Mouse (Mus musculus): ENCODE data around the gene Morc2a. TPM values are rescaled to one million over a fixed set of nuclear protein-coding genes. Genes with fewer than 3 reads are reported as not detected.

The Morc2a gene
- polyA plus RNA-seq, 1 experiment from 2014 or later, result 33.3 TPM

DNA sequence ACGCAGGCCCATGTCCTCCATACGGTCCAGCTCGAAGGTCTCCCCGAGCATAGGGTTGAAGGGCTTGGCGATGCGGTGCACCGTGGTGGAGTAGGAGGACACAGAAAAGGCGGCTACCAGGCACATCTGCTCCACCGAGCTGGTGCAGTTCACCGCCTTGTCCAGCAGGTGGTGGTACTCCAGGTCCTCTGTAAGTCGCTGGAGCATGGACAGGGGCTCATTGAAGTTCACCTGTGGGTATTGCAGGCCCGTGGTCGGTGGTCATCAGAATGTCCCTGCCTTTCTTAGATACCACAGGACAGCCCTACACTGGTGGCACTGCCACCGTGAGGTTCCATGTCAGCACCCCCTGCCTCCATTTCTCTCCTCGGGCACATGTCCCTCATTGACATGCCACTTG is 65.5 kb downstream of the Morc2a start:
- H3K4me2 ChIP-seq, result no peak overlapping the region
- H3K9ac ChIP-seq, result no peak overlapping the region
- peaks cover 5% of the 10 kb centered on the region; the same call in 1 of the 2 replicates for H3K27me3 ChIP-seq (replicated peaks)
- H3K27ac ChIP-seq (ENCODE audit: poor library complexity, severe bottlenecking), result no peak overlapping the region
- 32% methylated on average over 15 of the region's 15 CpGs for WGBS
- H3K9me3 ChIP-seq (replicated peaks), result 0 out of 2 replicates have a peak, but pooled peaks cover 3% of the 10 kb centered on the region
- no peaks in the 10 kb centered on the region for H3K4me1 ChIP-seq (replicated peaks)
- H3K4me3 ChIP-seq, result no peak overlapping the region
- H3K36me3 ChIP-seq, result no peaks in the 10 kb centered on the region
- ATAC-seq (ENCODE audit: insufficient number of reproducible peaks, low FRiP score), result no peak

DNA sequence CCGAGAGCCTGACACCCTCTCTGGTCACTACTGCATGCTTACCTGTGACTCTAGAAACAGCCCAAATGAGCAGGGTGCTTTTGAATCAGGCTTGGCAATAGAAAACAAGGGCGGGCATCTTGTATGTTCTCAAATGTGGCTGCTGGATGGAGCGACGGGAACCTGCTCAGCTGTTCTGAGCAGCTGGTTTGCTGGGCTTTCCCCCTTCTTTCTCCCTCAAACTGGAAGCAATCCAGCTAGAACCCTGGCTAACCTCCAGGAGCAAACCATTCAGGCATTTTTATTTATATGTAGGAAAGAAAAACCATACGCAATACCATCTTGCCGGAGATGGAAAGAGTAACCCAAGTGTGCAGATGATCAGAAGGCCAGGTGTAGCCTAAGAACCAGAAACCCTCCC is 67.7 kb downstream of the Morc2a start:
- 84% methylated on average over 6 of the region's 6 CpGs for WGBS
- 0 out of 2 replicates have a peak, but pooled peaks cover 3% of the 10 kb centered on the region for H3K9me3 ChIP-seq (replicated peaks)
- no peak overlapping the region for H3K9ac ChIP-seq
- ATAC-seq (ENCODE audit: insufficient number of reproducible peaks, low FRiP score), result no peak
- no peaks in the 10 kb centered on the region for H3K36me3 ChIP-seq
- H3K4me3 ChIP-seq, result no peak overlapping the region
- no peak overlapping the region for H3K27ac ChIP-seq (ENCODE audit: poor library complexity, severe bottlenecking)
- H3K4me2 ChIP-seq, result no peak overlapping the region
- H3K4me1 ChIP-seq (replicated peaks), result no peaks in the 10 kb centered on the region
- peaks cover 5% of the 10 kb centered on the region; the same call in 1 of the 2 replicates for H3K27me3 ChIP-seq (replicated peaks)

DNA sequence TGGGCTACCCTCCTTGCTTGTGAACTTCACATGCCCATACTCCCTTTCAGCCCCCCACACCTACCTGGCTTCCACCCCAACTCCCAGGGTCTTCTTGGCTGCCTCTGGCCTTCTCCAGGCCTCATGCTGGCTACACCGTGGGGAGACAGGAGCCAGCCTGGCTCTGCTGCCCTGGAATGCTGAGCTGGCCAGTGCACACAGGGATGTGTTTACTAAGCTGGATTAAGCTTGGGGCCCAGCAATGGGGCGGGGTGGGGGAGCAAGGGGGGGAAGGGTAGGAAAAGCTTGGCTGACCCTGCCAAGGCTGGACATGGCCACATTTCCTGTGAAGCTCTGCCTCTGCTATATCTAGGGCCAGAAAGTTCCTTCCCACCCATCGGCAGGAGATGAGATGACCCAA is 73.0 kb downstream of the Morc2a start:
- Histone ChIP-seq H3K36me3 (no peaks in the 10 kb centered on the region), H3K27me3 (replicated peaks) (peaks cover 16% of the 10 kb centered on the region), H3K4me2 (no peak overlapping the region), H3K9ac (no peak overlapping the region), H3K9me3 (replicated peaks) (0 out of 2 replicates have a peak, but pooled peaks cover 3% of the 10 kb centered on the region), H3K4me3 (no peak overlapping the region), H3K4me1 (replicated peaks) (0 out of 2 replicates have a peak, but pooled peaks cover 6% of the 10 kb centered on the region), H3K27ac (ENCODE audit: poor library complexity, severe bottlenecking) (no peak overlapping the region)
- no peak for ATAC-seq (ENCODE audit: insufficient number of reproducible peaks, low FRiP score)
- WGBS, result 60% methylated on average over 3 of the region's 3 CpGs

DNA sequence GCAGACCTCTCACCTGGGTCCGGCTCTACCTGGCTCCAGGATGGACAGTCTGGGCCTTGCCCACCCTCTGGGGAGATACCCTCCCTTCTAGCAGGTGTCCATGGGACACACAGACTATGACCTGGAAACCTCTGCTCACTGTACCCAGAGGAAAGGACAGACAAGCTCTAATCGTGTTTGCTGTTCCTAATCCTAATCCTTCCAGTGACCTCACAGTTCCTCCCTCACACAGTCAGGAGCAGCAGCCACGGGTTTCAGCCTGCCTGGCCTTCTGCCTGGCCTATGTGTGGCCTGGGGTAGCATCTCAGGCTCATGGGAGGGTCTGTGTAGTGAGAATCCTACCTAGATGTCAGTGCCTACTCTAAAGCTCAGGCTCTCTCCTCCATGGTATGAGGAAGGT is 73.9 kb downstream of the Morc2a start:
- WGBS, result 47% methylated on average over 3 of the region's 3 CpGs
- Histone ChIP-seq H3K9ac (no peak overlapping the region), H3K27ac (ENCODE audit: poor library complexity, severe bottlenecking) (no peak overlapping the region), H3K27me3 (replicated peaks) (peaks cover 16% of the 10 kb centered on the region), H3K9me3 (replicated peaks) (0 out of 2 replicates have a peak, but pooled peaks cover 3% of the 10 kb centered on the region), H3K4me3 (no peak overlapping the region), H3K4me1 (replicated peaks) (0 out of 2 replicates have a peak, but pooled peaks cover 6% of the 10 kb centered on the region), H3K36me3 (no peaks in the 10 kb centered on the region), H3K4me2 (no peak overlapping the region)
- ATAC-seq (ENCODE audit: insufficient number of reproducible peaks, low FRiP score), result no peak

DNA sequence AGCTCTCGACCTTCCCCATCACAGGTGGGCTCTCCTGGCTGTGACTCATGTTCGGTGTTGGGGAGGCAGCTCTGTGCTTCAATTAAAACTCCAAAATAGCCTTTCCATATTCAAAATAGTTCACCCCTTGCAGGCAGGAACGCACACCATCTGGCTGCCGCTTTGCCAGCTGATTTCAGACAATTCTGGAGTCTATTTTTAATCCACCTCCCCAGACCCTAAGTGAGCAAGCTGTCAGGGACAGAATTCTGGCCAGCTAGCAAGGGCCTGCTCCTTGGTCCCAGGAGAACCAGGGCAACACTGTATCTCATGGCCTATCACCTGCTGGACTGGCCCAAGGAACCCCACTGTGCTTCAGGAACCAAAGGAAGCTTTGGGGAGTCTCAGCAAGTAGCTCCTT is 74.9 kb downstream of the Morc2a start:
- no peak for ATAC-seq (ENCODE audit: insufficient number of reproducible peaks, low FRiP score)
- H3K4me2 ChIP-seq, result no peak overlapping the region
- H3K9ac ChIP-seq, result no peak overlapping the region
- H3K4me1 ChIP-seq (replicated peaks), result 0 out of 2 replicates have a peak, but pooled peaks cover 6% of the 10 kb centered on the region
- H3K9me3 ChIP-seq (replicated peaks), result 0 out of 2 replicates have a peak, but pooled peaks cover under 1% of the 10 kb centered on the region
- H3K27ac ChIP-seq (ENCODE audit: poor library complexity, severe bottlenecking), result no peak overlapping the region
- no peaks in the 10 kb centered on the region for H3K36me3 ChIP-seq
- 52% methylated on average over 4 of the region's 4 CpGs for WGBS
- H3K4me3 ChIP-seq, result no peak overlapping the region
- peaks cover 16% of the 10 kb centered on the region for H3K27me3 ChIP-seq (replicated peaks)

DNA sequence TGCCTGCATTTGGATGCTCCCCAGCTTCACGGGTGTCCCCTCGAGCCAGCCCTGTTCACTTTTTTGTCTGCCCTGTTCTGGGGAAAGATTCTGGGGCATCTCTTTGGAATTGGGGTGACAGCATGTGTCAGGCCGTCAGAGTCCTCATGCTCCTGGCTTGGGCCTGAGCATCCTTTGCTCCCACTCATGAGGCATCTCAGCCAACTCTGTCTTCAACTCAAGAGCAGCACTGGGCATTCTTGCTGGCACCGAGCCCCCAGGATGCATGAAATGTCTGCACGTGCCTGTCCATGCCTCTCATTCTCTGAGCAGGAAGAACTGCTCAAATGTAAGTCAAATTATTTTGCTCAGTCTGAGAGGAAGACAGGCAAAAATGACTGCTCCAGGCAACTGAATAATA is 75.7 kb downstream of the Morc2a start:
- Histone ChIP-seq H3K27me3 (replicated peaks) (peaks cover 16% of the 10 kb centered on the region), H3K9ac (no peak overlapping the region), H3K9me3 (replicated peaks) (no peaks in the 10 kb centered on the region), H3K4me3 (no peak overlapping the region), H3K4me1 (replicated peaks) (0 out of 2 replicates have a peak, but pooled peaks cover 6% of the 10 kb centered on the region), H3K36me3 (no peaks in the 10 kb centered on the region), H3K4me2 (no peak overlapping the region), H3K27ac (ENCODE audit: poor library complexity, severe bottlenecking) (no peak overlapping the region)
- no peak for ATAC-seq (ENCODE audit: insufficient number of reproducible peaks, low FRiP score)
- 58% methylated on average over 5 of the region's 5 CpGs for WGBS

DNA sequence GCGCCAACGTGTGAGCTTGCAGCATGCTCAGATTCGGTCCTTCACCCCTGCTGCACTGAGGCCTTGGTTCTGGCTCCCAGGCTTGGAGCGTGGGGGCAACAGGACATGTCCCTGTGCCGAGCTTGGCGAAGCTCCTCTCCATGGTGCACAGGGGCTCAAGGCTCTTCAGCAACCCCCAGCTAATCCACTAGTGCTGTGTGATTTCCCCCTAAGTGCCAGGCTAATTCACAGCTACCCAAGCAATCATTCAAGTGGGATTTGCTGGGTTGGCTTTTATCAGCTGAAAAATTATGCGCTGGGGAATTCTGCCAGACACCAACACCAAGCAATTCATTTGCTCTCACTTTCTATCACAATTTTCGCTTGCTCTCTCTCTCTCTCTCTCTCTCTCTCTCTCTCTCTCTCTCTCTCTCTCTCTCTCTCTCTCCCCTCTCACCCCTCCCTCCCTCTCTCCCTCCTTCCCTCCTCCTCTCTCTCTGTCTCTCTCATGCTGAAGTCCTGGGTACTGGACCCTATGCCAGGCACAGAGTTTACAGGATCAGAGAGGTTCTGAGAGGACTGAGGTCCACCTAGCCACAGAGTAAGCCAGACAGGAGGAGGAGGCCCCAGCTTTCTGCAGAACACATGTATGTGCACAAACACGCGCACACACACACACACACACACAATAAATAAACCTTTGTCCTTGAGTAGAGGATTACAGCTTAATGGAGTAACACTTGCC is 76.5 kb downstream of the Morc2a start:
- Histone ChIP-seq H3K27ac (ENCODE audit: poor library complexity, severe bottlenecking) (no peak overlapping the region), H3K36me3 (no peaks in the 10 kb centered on the region), H3K9me3 (replicated peaks) (no peaks in the 10 kb centered on the region), H3K9ac (no peak overlapping the region), H3K4me1 (replicated peaks) (0 out of 2 replicates have a peak, but pooled peaks cover 6% of the 10 kb centered on the region), H3K4me2 (no peak overlapping the region), H3K27me3 (replicated peaks) (peaks cover 16% of the 10 kb centered on the region), H3K4me3 (no peak overlapping the region)
- ATAC-seq (ENCODE audit: insufficient number of reproducible peaks, low FRiP score), result no peak
- 49% methylated on average over 10 of the region's 10 CpGs for WGBS

DNA sequence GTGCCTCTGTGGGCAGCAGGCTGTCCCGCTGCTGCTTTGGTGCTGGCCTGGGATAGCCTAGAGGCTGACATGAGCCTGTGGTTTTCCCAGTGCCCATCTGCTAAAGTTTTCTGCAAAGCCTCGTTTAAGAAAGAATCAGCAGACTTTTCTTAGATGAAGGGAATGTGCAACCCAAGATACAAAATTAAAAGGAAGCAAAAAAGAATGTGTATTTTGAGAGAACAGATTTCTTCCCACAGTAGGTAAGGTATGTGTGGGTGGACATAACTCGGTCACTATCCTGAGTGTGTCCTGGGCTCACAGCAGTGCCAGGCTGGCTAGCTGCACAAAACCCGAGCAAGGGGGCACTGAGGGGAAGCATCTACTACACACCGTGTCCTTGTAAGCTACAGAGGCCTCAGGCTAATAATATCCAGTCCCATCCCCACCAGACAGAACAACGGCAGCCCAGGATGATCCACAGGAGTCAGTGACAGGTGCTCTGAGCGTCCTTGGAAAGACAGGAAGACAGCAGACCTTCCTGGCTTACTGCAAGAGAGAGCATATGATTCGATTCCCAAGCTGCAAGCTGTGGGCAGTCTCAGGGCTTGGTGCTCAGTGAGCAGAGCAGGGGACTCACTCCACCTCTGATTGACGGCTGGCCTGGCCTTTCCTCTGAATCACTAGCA is 78.6 kb downstream of the Morc2a start:
- 0 out of 2 replicates have a peak, but pooled peaks cover 6% of the 10 kb centered on the region for H3K4me1 ChIP-seq (replicated peaks)
- H3K27ac ChIP-seq (ENCODE audit: poor library complexity, severe bottlenecking), result no peak overlapping the region
- H3K27me3 ChIP-seq (replicated peaks), result peaks cover 16% of the 10 kb centered on the region
- no peak overlapping the region for H3K9ac ChIP-seq
- H3K9me3 ChIP-seq (replicated peaks), result no peaks in the 10 kb centered on the region
- H3K4me2 ChIP-seq, result no peak overlapping the region
- 61% methylated on average over 9 of the region's 9 CpGs for WGBS
- no peaks in the 10 kb centered on the region for H3K36me3 ChIP-seq
- H3K4me3 ChIP-seq, result no peak overlapping the region
- ATAC-seq (ENCODE audit: insufficient number of reproducible peaks, low FRiP score), result no peak

DNA sequence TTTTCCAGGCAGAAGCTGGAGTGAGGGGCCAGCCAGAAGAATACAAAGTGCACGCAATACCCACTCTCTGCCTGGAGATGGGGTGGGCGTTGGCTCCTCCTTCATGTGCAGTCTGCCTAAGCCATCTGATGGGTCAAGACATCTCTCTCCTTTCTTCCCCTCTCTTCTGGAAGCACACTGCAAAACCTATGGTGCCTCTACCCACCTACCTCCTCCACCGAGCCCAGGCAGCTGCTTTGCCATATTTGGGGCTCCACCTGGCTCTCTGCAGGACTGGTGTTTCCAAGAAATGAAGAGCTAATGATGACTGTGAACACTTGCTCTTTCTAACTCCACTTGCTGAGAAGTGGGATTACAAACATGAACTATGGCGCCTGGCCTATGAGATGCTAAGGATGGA is 82.5 kb downstream of the Morc2a start:
- Histone ChIP-seq H3K4me1 (replicated peaks) (no peaks in the 10 kb centered on the region), H3K9ac (no peak overlapping the region), H3K4me2 (no peak overlapping the region), H3K9me3 (replicated peaks) (no peaks in the 10 kb centered on the region), H3K27ac (ENCODE audit: poor library complexity, severe bottlenecking) (no peak overlapping the region), H3K4me3 (no peak overlapping the region), H3K36me3 (no peaks in the 10 kb centered on the region), H3K27me3 (replicated peaks) (peaks cover 9% of the 10 kb centered on the region; the same call in 1 of the 2 replicates)
- WGBS, result 78% methylated on average over 4 of the region's 4 CpGs
- ATAC-seq (ENCODE audit: insufficient number of reproducible peaks, low FRiP score), result no peak

DNA sequence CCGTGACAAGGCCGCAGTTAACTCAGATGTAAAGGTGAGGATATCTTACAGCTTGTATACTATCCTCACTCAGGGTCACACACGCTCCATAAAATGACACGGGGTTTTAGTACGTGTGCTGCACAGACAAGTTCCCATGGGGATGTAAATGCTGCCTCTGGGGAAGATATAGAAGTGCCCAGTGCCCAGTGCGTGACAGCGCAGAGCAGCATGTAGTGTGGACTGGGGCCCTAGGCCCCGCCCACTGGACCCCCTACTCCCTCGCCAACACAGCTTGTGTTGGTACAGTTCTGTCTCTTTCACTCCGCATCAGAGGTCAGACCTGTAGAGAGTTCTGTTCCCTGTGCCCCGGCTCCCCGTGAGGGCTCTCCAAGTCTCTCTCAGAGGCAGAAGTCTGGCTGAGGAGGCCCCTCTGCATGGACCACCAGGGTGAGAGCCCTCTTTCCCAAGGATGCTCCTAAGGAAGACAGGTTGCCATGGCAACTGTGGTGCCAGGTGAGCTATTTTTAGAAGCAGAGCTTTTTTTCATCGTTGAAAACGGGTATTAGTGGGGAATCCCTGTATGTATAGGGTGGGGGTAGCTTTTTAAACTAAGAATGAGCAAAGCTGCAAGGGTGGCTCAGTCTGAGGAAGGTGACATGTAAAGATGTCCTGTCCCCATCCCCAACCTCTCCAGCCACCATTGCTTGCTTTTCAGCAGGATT is 85.1 kb downstream of the Morc2a start:
- Histone ChIP-seq H3K9ac (no peak overlapping the region), H3K27ac (ENCODE audit: poor library complexity, severe bottlenecking) (no peak overlapping the region), H3K36me3 (no peaks in the 10 kb centered on the region), H3K9me3 (replicated peaks) (no peaks in the 10 kb centered on the region), H3K4me3 (no peak overlapping the region), H3K27me3 (replicated peaks) (0 out of 2 replicates have a peak, but pooled peaks cover 8% of the 10 kb centered on the region), H3K4me1 (replicated peaks) (no peaks in the 10 kb centered on the region), H3K4me2 (no peak overlapping the region)
- ATAC-seq (ENCODE audit: insufficient number of reproducible peaks, low FRiP score), result no peak
- WGBS, result 76% methylated on average over 14 of the region's 14 CpGs

DNA sequence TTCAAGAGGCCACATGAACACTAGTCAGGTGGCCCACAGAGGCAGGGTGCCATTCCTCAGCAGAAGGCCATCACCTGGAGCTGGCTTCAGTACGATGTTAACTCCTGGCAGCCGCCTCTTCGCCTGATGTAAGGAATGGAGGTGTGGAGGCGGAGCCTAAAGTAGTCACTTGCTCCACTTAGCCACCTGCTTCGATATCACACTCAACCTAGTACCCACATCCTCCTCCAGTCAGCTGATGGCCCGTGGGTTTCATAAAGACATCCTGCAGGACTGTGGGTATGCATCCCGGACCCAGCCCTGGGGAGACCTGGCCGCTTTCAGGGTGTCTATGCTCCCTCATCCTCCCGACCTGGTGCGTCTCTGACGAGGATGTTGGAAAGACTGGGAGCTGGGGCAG is 86.7 kb downstream of the Morc2a start:
- Histone ChIP-seq H3K4me1 (replicated peaks) (no peaks in the 10 kb centered on the region), H3K9ac (no peak overlapping the region), H3K36me3 (no peaks in the 10 kb centered on the region), H3K4me2 (no peak overlapping the region), H3K4me3 (no peak overlapping the region), H3K27me3 (replicated peaks) (0 out of 2 replicates have a peak, but pooled peaks cover 8% of the 10 kb centered on the region), H3K9me3 (replicated peaks) (no peaks in the 10 kb centered on the region), H3K27ac (ENCODE audit: poor library complexity, severe bottlenecking) (no peak overlapping the region)
- 73% methylated on average over 11 of the region's 11 CpGs for WGBS
- ATAC-seq (ENCODE audit: insufficient number of reproducible peaks, low FRiP score), result no peak

Measured in heart, embryonic 12.5 days (tissue).